Mouse (Mus musculus): ENCODE measurements around the gene Hcfc2. TPM values are rescaled to one million over a fixed set of nuclear protein-coding genes. Genes with fewer than 3 reads are reported as not detected.

The Hcfc2 gene
- total and polyA plus RNA-seq, 2 experiments from 2014 or later: 31.1 to 31.5 TPM

GRCm38 (mm10) chr10:82685440-82685839 is 10.5 kb upstream of the Hcfc2 start:
- H3K9me3 ChIP-seq (ENCODE audit: low read length): no peaks in the 10 kb centered on the region
- ATAC-seq (no peak), DNase-seq (no peak)
- TF ChIP-seq CTCF (IDR thresholded peaks at IDR 0.05; ENCODE audit: low read depth): no peak
- H3K36me3 ChIP-seq (ENCODE audit: insufficient read depth): no peaks in the 10 kb centered on the region
- 81% methylated on average over 2 of the region's 2 CpGs for WGBS
- no peak overlapping the region for H3K9ac ChIP-seq
- H3K27ac ChIP-seq (ENCODE audit: low read depth, low read length): no peak overlapping the region
- H3K4me1 ChIP-seq (ENCODE audit: insufficient read depth): no peaks in the 10 kb centered on the region
- no peak overlapping the region for H3K4me3 ChIP-seq (ENCODE audit: low read depth, low read length)
- no peak overlapping the region for H3K4me2 ChIP-seq (ENCODE audit: low read depth)
- no peaks in the 10 kb centered on the region for H3K27me3 ChIP-seq (ENCODE audit: insufficient read depth, low read length)

GRCm38 (mm10) chr10:82689681-82690211 is 6.2 kb upstream of the Hcfc2 start:
- ATAC-seq: no peak
- Histone ChIP-seq H3K4me2 (ENCODE audit: low read depth) (no peak overlapping the region), H3K9me3 (ENCODE audit: low read length) (no peaks in the 10 kb centered on the region), H3K9ac (no peak overlapping the region), H3K4me1 (ENCODE audit: insufficient read depth) (no peaks in the 10 kb centered on the region), H3K27me3 (ENCODE audit: insufficient read depth, low read length) (no peaks in the 10 kb centered on the region; the same call in 1 of the 2 replicates), H3K4me3 (ENCODE audit: low read depth, low read length) (no peak overlapping the region), H3K27ac (ENCODE audit: low read depth, low read length) (no peak overlapping the region), H3K36me3 (ENCODE audit: insufficient read depth) (no peaks in the 10 kb centered on the region)
- DNase-seq: no peak
- no peak for TF ChIP-seq CTCF (IDR thresholded peaks at IDR 0.05; ENCODE audit: low read depth)
- WGBS: 73% methylated on average over 7 of the region's 7 CpGs

- TF ChIP-seq CTCF (IDR thresholded peaks at IDR 0.05; ENCODE audit: low read depth): no peak
- Histone ChIP-seq H3K4me1 (ENCODE audit: insufficient read depth) (no peaks in the 10 kb centered on the region), H3K27me3 (ENCODE audit: insufficient read depth, low read length) (no peaks in the 10 kb centered on the region; the same call in 1 of the 2 replicates), H3K4me3 (ENCODE audit: low read depth, low read length) (peak within 1 kb of the TSS; percentile 6), H3K9ac (peak within 1 kb of the TSS; percentile 28; the same call in 1 of the 2 replicates), H3K4me2 (ENCODE audit: low read depth) (peak within 1 kb of the TSS; percentile 46), H3K36me3 (ENCODE audit: insufficient read depth) (no peaks in the 10 kb centered on the region), H3K27ac (ENCODE audit: low read depth, low read length) (no peak within 1 kb of the TSS), H3K9me3 (ENCODE audit: low read length) (no peaks in the 10 kb centered on the region)
- 9% methylated on average over 14 of the region's 14 CpGs for WGBS
- peak; percentile 18 for DNase-seq
- ATAC-seq: no peak
Observed at GRCm38 (mm10) chr10:82690494-82690893, 5.5 kb upstream of the Hcfc2 start, which contains the start of gene Glt8d2. TSS of gene Glt8d2 (minus strand) at chr10:82690650.

GRCm38 (mm10) chr10:82696453-82697079 is 606 bp downstream of the Hcfc2 start:
- Histone ChIP-seq H3K9ac (no peak overlapping the region), H3K36me3 (ENCODE audit: insufficient read depth) (peaks cover 4% of the 10 kb centered on the region; the same call in 1 of the 2 replicates), H3K4me3 (ENCODE audit: low read depth, low read length) (no peak overlapping the region), H3K27me3 (ENCODE audit: insufficient read depth, low read length) (no peaks in the 10 kb centered on the region), H3K27ac (ENCODE audit: low read depth, low read length) (0 out of 2 replicates have a peak overlapping the region, but pooled peaks have one; percentile 29), H3K4me1 (ENCODE audit: insufficient read depth) (peaks cover 11% of the 10 kb centered on the region), H3K4me2 (ENCODE audit: low read depth) (no peak overlapping the region), H3K9me3 (ENCODE audit: low read length) (no peaks in the 10 kb centered on the region)
- DNase-seq (no peak), ATAC-seq (no peak)
- WGBS: 73% methylated on average over 4 of the region's 4 CpGs
- no peak for TF ChIP-seq CTCF (IDR thresholded peaks at IDR 0.05; ENCODE audit: low read depth)

GRCm38 (mm10) chr10:82697305-82697898 is 1.4 kb downstream of the Hcfc2 start:
- Histone ChIP-seq H3K27ac (ENCODE audit: low read depth, low read length) (no peak overlapping the region), H3K4me2 (ENCODE audit: low read depth) (no peak overlapping the region), H3K9ac (no peak overlapping the region; the same call in 1 of the 2 replicates), H3K4me1 (ENCODE audit: insufficient read depth) (peaks cover 11% of the 10 kb centered on the region), H3K27me3 (ENCODE audit: insufficient read depth, low read length) (no peaks in the 10 kb centered on the region), H3K4me3 (ENCODE audit: low read depth, low read length) (no peak overlapping the region), H3K9me3 (ENCODE audit: low read length) (no peaks in the 10 kb centered on the region), H3K36me3 (ENCODE audit: insufficient read depth) (peaks cover 7% of the 10 kb centered on the region; the same call in 1 of the 2 replicates)
- ATAC-seq (peak; percentile 19; the same call in 1 of the 2 replicates), DNase-seq (peak; percentile 3)
- 82% methylated on average over 3 of the region's 3 CpGs for WGBS
- TF ChIP-seq CTCF (IDR thresholded peaks at IDR 0.05; ENCODE audit: low read depth): no peak

- no peak for TF ChIP-seq CTCF (IDR thresholded peaks at IDR 0.05; ENCODE audit: low read depth)
- Histone ChIP-seq H3K4me3 (ENCODE audit: low read depth, low read length) (peak overlapping the region; percentile 94), H3K4me1 (ENCODE audit: insufficient read depth) (peaks cover 11% of the 10 kb centered on the region), H3K27me3 (ENCODE audit: insufficient read depth, low read length) (no peaks in the 10 kb centered on the region), H3K9me3 (ENCODE audit: low read length) (no peaks in the 10 kb centered on the region), H3K4me2 (ENCODE audit: low read depth) (peak overlapping the region; percentile 87), H3K9ac (peak overlapping the region; percentile 76), H3K27ac (ENCODE audit: low read depth, low read length) (peak overlapping the region; percentile 84), H3K36me3 (ENCODE audit: insufficient read depth) (peaks cover 7% of the 10 kb centered on the region; the same call in 1 of the 2 replicates)
- 6% methylated on average over 42 of the region's 42 CpGs for WGBS
- peak; percentile 95 for DNase-seq
- peak; percentile 97 for ATAC-seq
Observed at GRCm38 (mm10) chr10:82698712-82699261, 2.8 kb downstream of the Hcfc2 start.
